Mouse (Mus musculus) C2C12 (cell line): Measurements from ENCODE around the gene Samd11. TPM values are rescaled to one million over a fixed set of nuclear protein-coding genes. Genes with fewer than 3 reads are reported as not detected.

Experiments
- H3K27me3 ChIP-seq: one replicate; pipeline ENCODE4 v1.6.1; 2011; ENCODE audit not compliant: control insufficient read depth, insufficient read depth, insufficient read length
- H3K36me3 ChIP-seq: one replicate; pipeline ENCODE4 v1.6.1; 2011; ENCODE audit not compliant: control insufficient read depth, insufficient read depth
- H3K4me3 ChIP-seq: one replicate; pipeline ENCODE4 v1.5.1; 2011; ENCODE audit warnings: mild to moderate bottlenecking, control low read depth; ENCODE audit not compliant: poor library complexity, insufficient read depth, severe bottlenecking
- H3K79me2 ChIP-seq: one replicate; pipeline ENCODE4 v1.6.1; 2011; ENCODE audit not compliant: control insufficient read depth, insufficient read depth
- H3K79me3 ChIP-seq: one replicate; pipeline ENCODE4 v1.6.1; 2011; ENCODE audit warnings: low read depth, control low read depth
- H3ac ChIP-seq: one replicate; pipeline ENCODE3; 2011; ENCODE audit warnings: low read depth; ENCODE audit not compliant: control insufficient read depth, insufficient read length
- CEBPB ChIP-seq: IDR thresholded peaks from one replicate; pipeline ENCODE4 v1.6.1; 2011; ENCODE audit warnings: low read depth, mild to moderate bottlenecking, control low read depth, moderate library complexity
- CTCF ChIP-seq: IDR thresholded peaks from one replicate; pipeline ENCODE4 v1.5.1; 2011; ENCODE audit not compliant: control insufficient read depth, insufficient read depth, insufficient read length
- FOSL1 ChIP-seq: IDR thresholded peaks from one replicate; pipeline ENCODE4 v1.8.0; 2011; ENCODE audit warnings: mild to moderate bottlenecking, low read length; ENCODE audit not compliant: poor library complexity, insufficient read depth, severe bottlenecking
- MAX ChIP-seq: IDR thresholded peaks from one replicate; pipeline ENCODE4 v1.6.1; 2011; ENCODE audit warnings: mild to moderate bottlenecking, control low read depth
- MYOD1 ChIP-seq: IDR thresholded peaks from one replicate; pipeline ENCODE4 v1.6.1; 2011; ENCODE audit warnings: low read depth; ENCODE audit not compliant: control insufficient read depth, insufficient read length
- MYOG ChIP-seq: IDR thresholded peaks from one replicate; pipeline ENCODE4 v1.6.1; 2011; ENCODE audit not compliant: control insufficient read depth, insufficient read length; ENCODE audit errors: extremely low read depth
- USF1 ChIP-seq: IDR thresholded peaks from one replicate; pipeline ENCODE4 v1.6.1; 2011; ENCODE audit warnings: low read depth, mild to moderate bottlenecking, control low read depth, moderate library complexity
- polyA plus RNA-seq: library from polyadenylated mRNA; unstranded; fragments of >200 nt; fragmentation: generic; extraction: Trizol; gene quantifications from one replicate; pipeline ENCODE4 v1.2.1, GENCODE M21; 2012; ENCODE audit warnings: missing spikeins

Gene Samd11
- polyA plus RNA-seq, 1 experiment: 0.21 TPM

GRCm38 (mm10) chr4:156234021-156234501 lies 21.4 kb downstream of the Samd11 start:
- Histone ChIP-seq H3ac (peak overlapping the region; percentile 58), H3K36me3 (peaks cover 32% of the 10 kb centered on the region), H3K79me2 (peaks cover 41% of the 10 kb centered on the region), H3K27me3 (no peaks in the 10 kb centered on the region), H3K4me3 (peak overlapping the region; percentile 44), H3K79me3 (peaks cover 22% of the 10 kb centered on the region)
- TF ChIP-seq USF1 (peak; percentile 45), CTCF (no peak)

GRCm38 (mm10) chr4:156228393-156229024 lies 26.9 kb downstream of the Samd11 start:
- peaks cover 10% of the 10 kb centered on the region for H3K36me3 ChIP-seq
- peaks cover under 1% of the 10 kb centered on the region for H3K79me2 ChIP-seq
- no peaks in the 10 kb centered on the region for H3K27me3 ChIP-seq
- TF ChIP-seq CEBPB: no peak
- TF ChIP-seq MYOD1: peak; percentile 39
- no peaks in the 10 kb centered on the region for H3K79me3 ChIP-seq
- no peak overlapping the region for H3ac ChIP-seq
- H3K4me3 ChIP-seq: no peak overlapping the region

- H3K79me3 ChIP-seq: no peaks in the 10 kb centered on the region
- H3K36me3 ChIP-seq: peaks cover 10% of the 10 kb centered on the region
- no peak overlapping the region for H3ac ChIP-seq
- H3K79me2 ChIP-seq: no peaks in the 10 kb centered on the region
- no peak for TF ChIP-seq CEBPB
- no peak for TF ChIP-seq MAX
- no peak for TF ChIP-seq FOSL1
- no peak for TF ChIP-seq MYOG
- no peak for TF ChIP-seq USF1
- H3K27me3 ChIP-seq: no peaks in the 10 kb centered on the region
- H3K4me3 ChIP-seq: no peak overlapping the region
These were observed 27.6 kb downstream of the Samd11 start for GRCm38 (mm10) chr4:156227752-156228392.

- no peak overlapping the region for H3ac ChIP-seq
- no peak for TF ChIP-seq MAX
- TF ChIP-seq CEBPB: no peak
- TF ChIP-seq CTCF: no peak
- TF ChIP-seq FOSL1: no peak
- no peak for TF ChIP-seq MYOD1
- no peak for TF ChIP-seq MYOG
- no peak for TF ChIP-seq USF1
- H3K79me3 ChIP-seq: no peaks in the 10 kb centered on the region
- H3K4me3 ChIP-seq: no peak overlapping the region
- no peaks in the 10 kb centered on the region for H3K27me3 ChIP-seq
- no peaks in the 10 kb centered on the region for H3K36me3 ChIP-seq
- no peaks in the 10 kb centered on the region for H3K79me2 ChIP-seq
These were observed 31.2 kb downstream of the Samd11 start for GRCm38 (mm10) chr4:156224276-156224675.

GRCm38 (mm10) chr4:156219936-156220335 lies 35.5 kb downstream of the Samd11 start:
- no peaks in the 10 kb centered on the region for H3K36me3 ChIP-seq
- H3K79me3 ChIP-seq: no peaks in the 10 kb centered on the region
- no peak for TF ChIP-seq MYOG
- TF ChIP-seq MYOD1: no peak
- TF ChIP-seq CEBPB: no peak
- no peak for TF ChIP-seq MAX
- TF ChIP-seq CTCF: no peak
- TF ChIP-seq USF1: no peak
- TF ChIP-seq FOSL1: no peak
- peaks cover 15% of the 10 kb centered on the region for H3K27me3 ChIP-seq
- H3ac ChIP-seq: no peak overlapping the region
- H3K4me3 ChIP-seq: no peak overlapping the region
- H3K79me2 ChIP-seq: no peaks in the 10 kb centered on the region

- H3K79me3 ChIP-seq: no peaks in the 10 kb centered on the region
- H3K27me3 ChIP-seq: peaks cover 15% of the 10 kb centered on the region
- no peak overlapping the region for H3ac ChIP-seq
- no peak overlapping the region for H3K4me3 ChIP-seq
- H3K79me2 ChIP-seq: no peaks in the 10 kb centered on the region
- TF ChIP-seq MAX (no peak), MYOD1 (no peak), MYOG (no peak), USF1 (no peak), CTCF (no peak), FOSL1 (no peak), CEBPB (no peak)
- no peaks in the 10 kb centered on the region for H3K36me3 ChIP-seq
These were observed 37.6 kb downstream of the Samd11 start for GRCm38 (mm10) chr4:156217838-156218237.
